Comparison of ENCODE assay signal across 16 mouse cellular contexts in the genomic region with DNA sequence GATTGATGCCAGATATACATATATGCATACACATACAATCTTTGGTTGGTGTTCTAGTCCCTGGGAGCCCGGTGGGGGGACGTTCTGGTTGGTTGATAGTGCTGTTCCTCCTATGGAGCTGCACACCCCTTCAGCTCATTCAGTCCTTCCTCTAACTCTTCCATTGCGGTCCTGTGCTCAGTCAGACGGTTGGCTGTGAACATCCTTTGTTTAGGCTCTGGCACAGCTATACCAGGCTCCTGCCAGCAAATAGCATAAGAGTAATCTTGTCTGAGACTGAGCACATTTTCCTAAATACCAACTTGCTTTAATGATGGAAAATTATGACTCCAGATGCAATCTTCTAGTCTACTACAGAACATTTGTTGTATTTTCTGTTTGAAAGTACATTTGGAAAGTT.
"Had no signal": no experiment of that assay in that cellular context is flagged by ENCODE, and none has a peak within 500 bp of the region (broad histone marks: within the 10 kb centered on the region; RNA-seq: fewer than 3 reads in every experiment).

No protein-coding gene starts in this region.

- H3K27ac ChIP-seq: kidney, embryonic 15.5 days; limb, embryonic 12.5 days; limb, embryonic 15.5 days; liver, embryonic 14.5 days; lung, embryonic 15.5 days had no signal

- H3K36me3 ChIP-seq: kidney, embryonic 15.5 days; limb, embryonic 12.5 days; limb, embryonic 15.5 days; lung, embryonic 15.5 days had no signal

- H3K4me2 ChIP-seq: kidney, embryonic 15.5 days; limb, embryonic 12.5 days; limb, embryonic 15.5 days; liver, embryonic 11.5 days; lung, embryonic 15.5 days; midbrain, embryonic 11.5 days had no signal

- H3K4me1 ChIP-seq: kidney, embryonic 15.5 days; limb, embryonic 12.5 days; limb, embryonic 15.5 days; lung, embryonic 15.5 days had no signal

- H3K27me3 ChIP-seq: kidney, embryonic 15.5 days; limb, embryonic 12.5 days; limb, embryonic 15.5 days; lung, embryonic 15.5 days had no signal

- H3K4me3 ChIP-seq: kidney, embryonic 15.5 days; limb, embryonic 12.5 days; limb, embryonic 15.5 days; lung, embryonic 15.5 days had no signal

- H3K9me3 ChIP-seq: kidney, embryonic 15.5 days; limb, embryonic 12.5 days; limb, embryonic 15.5 days; lung, embryonic 15.5 days had no signal

- DNase-seq: kidney, postnatal 10 days; kidney, postnatal 36 days; left cerebral cortex, postnatal 4 days; liver, postnatal 0 days; lung, postnatal 10 days; lung, postnatal 4 days; midbrain, embryonic 14.5 days; thymus, adult 18-20 months; thymus, postnatal 36 days had no signal

- H3K9ac ChIP-seq: kidney, embryonic 15.5 days; limb, embryonic 12.5 days; limb, embryonic 15.5 days; liver, embryonic 14.5 days; liver, postnatal 0 days; lung, embryonic 15.5 days had no signal

- ATAC-seq: liver, postnatal 0 days had no signal
